Mouse (Mus musculus) liver, embryonic 16.5 days (tissue): ENCODE data around the gene Hormad1. TPM values are rescaled to one million over a fixed set of nuclear protein-coding genes. Genes with fewer than 3 reads are reported as not detected.

Source experiments
- ATAC-seq: fragments of 200-750 bp; cut with Nextera tagmentation; 2 replicates; pipeline ENCODE4 v1.8.0; 2017; ENCODE audit warnings: low read depth, mild to moderate bottlenecking, moderate number of reproducible peaks, moderate library complexity
- H3K27ac ChIP-seq: fragments of 300-500 bp; sonication (generic); 2 replicates; pipeline ENCODE4 v1.5.1; 2014; ENCODE audit warnings: mild to moderate bottlenecking, low read length
- H3K27me3 ChIP-seq: fragments of 300-500 bp; sonication (generic); 2 replicates; pipeline ENCODE4 v1.6.1; 2014; ENCODE audit warnings: low read depth, low read length, mixed read lengths; ENCODE audit not compliant: control insufficient read depth, insufficient read depth
- H3K36me3 ChIP-seq: fragments of 300-500 bp; sonication (generic); 2 replicates; pipeline ENCODE4 v1.6.1; 2014; ENCODE audit warnings: mild to moderate bottlenecking; ENCODE audit not compliant: control insufficient read depth, insufficient read depth
- H3K4me1 ChIP-seq: fragments of 300-500 bp; sonication (generic); 2 replicates; pipeline ENCODE4 v1.6.1; 2014; ENCODE audit warnings: low read depth, low read length, mixed read lengths; ENCODE audit not compliant: control insufficient read depth
- H3K4me2 ChIP-seq: fragments of 300-500 bp; sonication (generic); 2 replicates; pipeline ENCODE4 v1.6.1; 2014; ENCODE audit warnings: low read depth, low read length, mixed read lengths
- H3K4me3 ChIP-seq: fragments of 300-500 bp; sonication (generic); 2 replicates; pipeline ENCODE4 v1.5.1; 2014; ENCODE audit warnings: low read depth, mild to moderate bottlenecking, low read length
- H3K9ac ChIP-seq: fragments of 300-500 bp; sonication (generic); 2 replicates; pipeline ENCODE4 v1.6.1; 2014; ENCODE audit warnings: low read depth, low read length
- H3K9me3 ChIP-seq: fragments of 300-500 bp; sonication (generic); replicated peaks from 2 replicates; pipeline ENCODE4 v1.6.1; 2016; ENCODE audit warnings: low read length; ENCODE audit not compliant: control insufficient read depth
- WGBS: fragments of 180-500 bp; shearing (Covaris S2); extraction: QIAGEN DNeasy Blood & Tissue Kit; methylation state at CpG from one replicate; pipeline ENCODE4 v1.1.7; 2014; ENCODE audit not compliant: insufficient replicate concordance; 5-methylcytosine and 5-hydroxymethylcytosine counted together
- polyA plus RNA-seq: library from polyadenylated mRNA; unstranded; fragments of >200 nt; fragmentation: Nextera tagmentation; extraction: Ambion mirVana; gene quantifications from 2 replicates; pipeline ENCODE4 v1.2.1, GENCODE M21; 2015

Gene Hormad1
- polyA plus RNA-seq, result not detected in 2 replicates

GRCm38 (mm10) chr3:95559437-95559836, at the start of gene Hormad1:
Gene Hormad1 (plus strand): TSS chr3:95559677.
- Histone ChIP-seq H3K4me3 (no peak within 1 kb of the TSS), H3K9me3 (no peaks in the 10 kb centered on the region), H3K4me2 (no peak within 1 kb of the TSS), H3K27me3 (no peaks in the 10 kb centered on the region), H3K9ac (no peak within 1 kb of the TSS), H3K36me3 (no peaks in the 10 kb centered on the region), H3K4me1 (no peaks in the 10 kb centered on the region), H3K27ac (no peak within 1 kb of the TSS)
- ATAC-seq, result no peak
- 90% methylated on average over 27 of the region's 27 CpGs for WGBS

DNA sequence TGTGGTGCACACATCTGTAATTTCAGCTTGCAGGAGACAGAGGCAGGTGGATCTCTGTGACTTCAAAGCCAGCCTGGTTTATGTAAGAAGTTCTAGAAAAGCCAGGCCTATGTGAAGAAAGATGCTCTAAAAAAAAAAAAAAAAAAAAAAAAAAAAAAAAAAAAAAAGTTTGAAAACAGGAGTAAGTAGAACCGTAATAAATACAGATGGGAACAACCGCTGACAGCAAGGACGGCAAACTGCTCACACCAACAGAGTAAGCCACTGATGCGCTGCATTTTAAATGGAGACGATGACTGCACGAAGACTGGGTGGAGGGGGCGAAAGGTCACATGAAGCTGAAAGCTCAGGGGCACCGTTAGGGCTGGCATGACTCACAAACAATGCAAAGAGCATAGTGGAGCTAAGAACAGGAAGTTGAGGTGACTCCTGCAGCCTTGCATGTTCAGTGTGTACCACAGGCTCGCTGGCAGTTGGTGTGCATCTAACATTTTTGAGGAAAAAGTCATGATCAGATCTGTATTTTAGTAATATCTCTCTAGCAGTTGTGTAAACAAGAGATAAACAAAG, 47.8 kb upstream of the Hormad1 start:
- Histone ChIP-seq H3K4me2 (no peak overlapping the region), H3K4me1 (peaks cover 24% of the 10 kb centered on the region), H3K4me3 (no peak overlapping the region), H3K27ac (peak overlapping the region; percentile 9; the same call in 1 of the 2 replicates), H3K9me3 (no peaks in the 10 kb centered on the region), H3K9ac (no peak overlapping the region), H3K27me3 (no peaks in the 10 kb centered on the region), H3K36me3 (no peaks in the 10 kb centered on the region)
- ATAC-seq, result no peak
- 41% methylated on average over 9 of the region's 9 CpGs for WGBS

DNA sequence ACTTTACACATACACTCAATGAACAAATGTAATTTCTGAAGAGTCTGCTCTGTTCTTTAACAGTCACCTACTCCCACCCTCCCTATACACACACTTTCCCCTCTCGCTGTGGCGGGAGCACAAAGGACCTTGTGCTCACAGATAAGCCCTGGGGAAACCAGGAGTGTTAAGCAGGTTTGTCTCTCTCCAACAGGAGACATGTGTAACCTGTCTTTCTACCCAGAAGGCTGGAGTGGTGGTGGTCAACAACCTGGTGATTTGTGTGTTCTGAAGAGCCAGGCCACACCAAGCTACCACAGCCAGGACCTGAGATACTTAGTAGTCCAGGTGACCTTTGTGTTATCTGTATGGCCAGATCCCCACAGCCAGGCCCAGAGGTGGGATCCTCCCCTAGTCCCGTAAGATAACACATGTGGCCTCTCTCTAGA, 42.8 kb upstream of the Hormad1 start:
- Histone ChIP-seq H3K4me3 (peak overlapping the region; percentile 36), H3K27ac (peak overlapping the region; percentile 93), H3K4me2 (peak overlapping the region; percentile 60), H3K9ac (peak overlapping the region; percentile 66), H3K9me3 (no peaks in the 10 kb centered on the region), H3K27me3 (no peaks in the 10 kb centered on the region), H3K4me1 (peaks cover 65% of the 10 kb centered on the region), H3K36me3 (no peaks in the 10 kb centered on the region)
- ATAC-seq, result peak; percentile 84
- 31% methylated on average over 3 of the region's 3 CpGs for WGBS

GRCm38 (mm10) chr3:95517493-95517898, 42.0 kb upstream of the Hormad1 start:
- peak overlapping the region; percentile 60 for H3K4me2 ChIP-seq

GRCm38 (mm10) chr3:95518891-95519290, 40.6 kb upstream of the Hormad1 start:
- Histone ChIP-seq H3K4me2 (peak overlapping the region; percentile 51), H3K9me3 (no peaks in the 10 kb centered on the region), H3K4me3 (0 out of 2 replicates have a peak overlapping the region, but pooled peaks have one; percentile 2), H3K36me3 (no peaks in the 10 kb centered on the region), H3K4me1 (peaks cover 67% of the 10 kb centered on the region), H3K27ac (peak overlapping the region; percentile 88), H3K9ac (peak overlapping the region; percentile 55), H3K27me3 (no peaks in the 10 kb centered on the region)
- ATAC-seq, result peak; percentile 17
- WGBS, result 24% methylated on average over 7 of the region's 7 CpGs

More at GRCm38 (mm10) chr3:95517493-95517898, 42.0 kb upstream of the Hormad1 start:
- H3K4me3 ChIP-seq, result no peak overlapping the region
- no peaks in the 10 kb centered on the region for H3K36me3 ChIP-seq
- H3K9ac ChIP-seq, result peak overlapping the region; percentile 66
- peak overlapping the region; percentile 93 for H3K27ac ChIP-seq
- ATAC-seq, result peak; percentile 14
- no peaks in the 10 kb centered on the region for H3K9me3 ChIP-seq
- 12% methylated on average over 10 of the region's 10 CpGs for WGBS
- peaks cover 65% of the 10 kb centered on the region for H3K4me1 ChIP-seq
- H3K27me3 ChIP-seq, result no peaks in the 10 kb centered on the region

DNA sequence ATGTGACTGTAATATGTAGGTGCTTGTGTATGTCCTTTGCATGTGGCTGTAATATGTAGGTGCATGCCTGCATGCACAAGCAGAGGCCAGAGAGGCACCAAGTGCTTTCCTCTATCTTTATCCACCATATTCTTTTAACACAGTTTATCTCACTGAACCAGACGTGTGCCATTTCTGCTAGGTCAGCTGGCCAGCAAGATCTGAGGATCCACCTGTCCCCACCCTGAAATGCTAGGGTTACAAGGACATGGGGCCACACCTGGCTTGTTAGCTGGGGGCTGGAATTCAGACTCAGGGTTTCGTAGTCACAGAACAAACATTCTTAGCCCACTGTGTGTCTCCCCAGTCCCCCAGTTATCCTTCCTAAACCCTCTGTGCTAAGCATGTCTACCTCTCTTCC, 40.2 kb upstream of the Hormad1 start:
- peak overlapping the region; percentile 55 for H3K9ac ChIP-seq
- peak overlapping the region; percentile 88 for H3K27ac ChIP-seq
- H3K9me3 ChIP-seq, result no peaks in the 10 kb centered on the region
- WGBS, result 23% methylated on average over 2 of the region's 2 CpGs
- H3K4me1 ChIP-seq, result peaks cover 67% of the 10 kb centered on the region
- H3K36me3 ChIP-seq, result no peaks in the 10 kb centered on the region
- ATAC-seq, result peak; percentile 86
- H3K27me3 ChIP-seq, result no peaks in the 10 kb centered on the region
- H3K4me2 ChIP-seq, result peak overlapping the region; percentile 51
- H3K4me3 ChIP-seq, result 0 out of 2 replicates have a peak overlapping the region, but pooled peaks have one; percentile 2

GRCm38 (mm10) chr3:95520100-95520499, 39.4 kb upstream of the Hormad1 start:
- H3K27me3 ChIP-seq, result no peaks in the 10 kb centered on the region
- 72% methylated on average over 3 of the region's 3 CpGs for WGBS
- H3K9me3 ChIP-seq, result no peaks in the 10 kb centered on the region
- 0 out of 2 replicates have a peak overlapping the region, but pooled peaks have one; percentile 33 for H3K9ac ChIP-seq
- ATAC-seq, result no peak
- peak overlapping the region; percentile 85 for H3K27ac ChIP-seq
- H3K36me3 ChIP-seq, result no peaks in the 10 kb centered on the region
- peaks cover 64% of the 10 kb centered on the region for H3K4me1 ChIP-seq
- H3K4me3 ChIP-seq, result no peak overlapping the region
- H3K4me2 ChIP-seq, result no peak overlapping the region

GRCm38 (mm10) chr3:95521168-95521567, 38.3 kb upstream of the Hormad1 start:
- WGBS, result 48% methylated on average over 10 of the region's 10 CpGs
- Histone ChIP-seq H3K36me3 (no peaks in the 10 kb centered on the region), H3K4me2 (no peak overlapping the region), H3K9ac (no peak overlapping the region), H3K27ac (peak overlapping the region; percentile 85), H3K4me3 (no peak overlapping the region), H3K27me3 (no peaks in the 10 kb centered on the region), H3K9me3 (no peaks in the 10 kb centered on the region), H3K4me1 (peaks cover 61% of the 10 kb centered on the region)
- no peak for ATAC-seq

DNA sequence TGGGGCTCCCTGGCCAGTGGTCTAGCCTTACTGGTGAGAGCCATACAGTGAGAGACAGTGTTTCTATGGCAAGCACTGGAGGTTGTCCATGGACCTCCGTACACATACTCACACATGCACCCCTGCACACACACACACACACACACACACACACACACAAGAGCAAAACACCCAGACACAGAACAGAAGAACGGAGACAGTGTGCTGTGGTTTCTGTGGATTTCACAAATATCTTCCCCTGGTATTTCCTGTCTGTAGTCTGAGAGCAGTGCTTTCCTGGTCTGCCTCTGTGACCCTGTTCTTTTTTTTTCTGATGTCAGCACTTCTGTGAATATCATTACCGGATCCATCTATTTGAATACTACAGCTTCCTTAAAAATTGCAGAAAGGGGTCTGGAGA, 35.8 kb upstream of the Hormad1 start:
- Histone ChIP-seq H3K9me3 (no peaks in the 10 kb centered on the region), H3K27me3 (no peaks in the 10 kb centered on the region), H3K4me1 (peaks cover 42% of the 10 kb centered on the region), H3K27ac (peak overlapping the region; percentile 52), H3K4me3 (no peak overlapping the region), H3K36me3 (no peaks in the 10 kb centered on the region), H3K9ac (no peak overlapping the region), H3K4me2 (no peak overlapping the region)
- ATAC-seq, result no peak
- WGBS, result 11% methylated on average over 3 of the region's 3 CpGs
